Mouse (Mus musculus): ENCODE measurements around the gene Zmpste24. TPM values are rescaled to one million over a fixed set of nuclear protein-coding genes. Genes with fewer than 3 reads are reported as not detected.
A peak's percentile ranks its signal among the peaks of the same experiment; 100 is the strongest.

The Zmpste24 gene
- polyA plus RNA-seq, 1 experiment from 2014 or later: 27.1 TPM

GRCm38 (mm10) chr4:121051863-121052262 lies 46.2 kb downstream of the Zmpste24 start:
- no peak overlapping the region for H3K4me3 ChIP-seq (ENCODE audit: low read depth, low read length)
- H3K27ac ChIP-seq (ENCODE audit: low read depth): no peak overlapping the region
- H3K9me3 ChIP-seq (ENCODE audit: low read depth, low read length): no peaks in the 10 kb centered on the region
- H3K27me3 ChIP-seq (ENCODE audit: insufficient read depth, low read length): 0 out of 2 replicates have a peak, but pooled peaks cover 4% of the 10 kb centered on the region
- H3K4me2 ChIP-seq: no peak overlapping the region
- DNase-seq: no peak
- ATAC-seq (ENCODE audit: insufficient read depth): no peak
- peak; percentile 11; the same call in 1 of the 2 replicates for TF ChIP-seq CTCF (IDR thresholded peaks at IDR 0.05; ENCODE audit: low read depth)
- H3K4me1 ChIP-seq (ENCODE audit: insufficient read depth): no peaks in the 10 kb centered on the region
- no peaks in the 10 kb centered on the region for H3K36me3 ChIP-seq (ENCODE audit: insufficient read depth)
- no peak overlapping the region for H3K9ac ChIP-seq
- 40% methylated on average over 4 of the region's 4 CpGs for WGBS

DNA sequence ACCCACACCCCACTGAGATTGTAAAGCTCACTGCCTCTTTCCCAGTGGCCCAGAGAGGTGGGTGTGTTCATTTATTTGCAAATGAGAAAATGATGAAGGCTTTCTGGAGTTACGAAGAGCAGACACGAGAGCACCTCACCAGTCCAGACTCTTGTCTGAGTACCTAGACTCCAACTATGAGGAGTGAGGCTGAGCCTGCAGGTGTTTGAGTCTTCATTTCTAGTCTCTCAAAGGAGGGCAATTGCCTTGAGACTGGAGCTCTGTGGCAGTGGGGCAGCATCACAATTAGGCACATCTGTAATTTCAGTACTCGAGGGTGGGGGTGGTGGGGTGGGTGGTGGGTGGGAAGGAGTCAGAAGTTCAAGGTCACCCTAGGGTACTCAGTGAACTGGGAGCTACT lies 55.1 kb downstream of the Zmpste24 start:
- Histone ChIP-seq H3K9me3 (ENCODE audit: low read depth, low read length) (no peaks in the 10 kb centered on the region), H3K27me3 (ENCODE audit: insufficient read depth, low read length) (peaks cover 22% of the 10 kb centered on the region), H3K4me3 (ENCODE audit: low read depth, low read length) (no peak overlapping the region), H3K9ac (no peak overlapping the region), H3K36me3 (ENCODE audit: insufficient read depth) (no peaks in the 10 kb centered on the region), H3K4me2 (no peak overlapping the region), H3K4me1 (ENCODE audit: insufficient read depth) (peaks cover 13% of the 10 kb centered on the region), H3K27ac (ENCODE audit: low read depth) (no peak overlapping the region)
- 72% methylated on average over 3 of the region's 3 CpGs for WGBS
- ATAC-seq (ENCODE audit: insufficient read depth) (no peak), DNase-seq (no peak)
- TF ChIP-seq CTCF (IDR thresholded peaks at IDR 0.05; ENCODE audit: low read depth): no peak

DNA sequence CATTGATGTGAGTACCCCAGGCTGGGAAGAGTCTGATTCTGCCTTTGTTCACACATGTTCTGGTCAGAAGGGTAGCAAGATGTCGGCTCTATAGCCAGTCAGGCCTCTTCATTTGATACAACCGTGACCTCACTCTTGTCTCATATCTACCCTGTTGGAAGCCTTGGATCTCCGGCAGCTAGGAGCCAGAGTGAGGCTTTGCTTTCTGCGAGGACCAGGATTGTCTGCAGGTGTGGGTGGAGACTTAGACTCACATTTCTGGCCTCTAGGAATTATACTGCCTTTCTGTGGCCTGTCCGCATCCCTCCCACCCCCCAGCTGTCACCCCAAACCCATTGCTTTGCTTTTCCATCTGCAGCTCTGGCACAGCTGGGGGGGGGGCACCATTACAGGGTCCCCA lies 55.6 kb downstream of the Zmpste24 start:
- DNase-seq (no peak), ATAC-seq (ENCODE audit: insufficient read depth) (no peak)
- Histone ChIP-seq H3K4me3 (ENCODE audit: low read depth, low read length) (no peak overlapping the region), H3K9me3 (ENCODE audit: low read depth, low read length) (no peaks in the 10 kb centered on the region), H3K27ac (ENCODE audit: low read depth) (no peak overlapping the region), H3K27me3 (ENCODE audit: insufficient read depth, low read length) (peaks cover 22% of the 10 kb centered on the region), H3K4me2 (no peak overlapping the region), H3K4me1 (ENCODE audit: insufficient read depth) (peaks cover 13% of the 10 kb centered on the region), H3K9ac (no peak overlapping the region), H3K36me3 (ENCODE audit: insufficient read depth) (no peaks in the 10 kb centered on the region)
- 73% methylated on average over 5 of the region's 5 CpGs for WGBS
- TF ChIP-seq CTCF (IDR thresholded peaks at IDR 0.05; ENCODE audit: low read depth): no peak

GRCm38 (mm10) chr4:121040897-121041671 lies 57.0 kb downstream of the Zmpste24 start:
- H3K27ac ChIP-seq (ENCODE audit: low read depth): peak overlapping the region; percentile 88
- peak overlapping the region; percentile 23; the same call in 1 of the 2 replicates for H3K9ac ChIP-seq
- H3K36me3 ChIP-seq (ENCODE audit: insufficient read depth): no peaks in the 10 kb centered on the region
- H3K27me3 ChIP-seq (ENCODE audit: insufficient read depth, low read length): peaks cover 22% of the 10 kb centered on the region
- peak overlapping the region; percentile 77 for H3K4me2 ChIP-seq
- 8% methylated on average over 18 of the region's 18 CpGs for WGBS
- peak; percentile 77 for TF ChIP-seq CTCF (IDR thresholded peaks at IDR 0.05; ENCODE audit: low read depth)
- H3K4me3 ChIP-seq (ENCODE audit: low read depth, low read length): no peak overlapping the region
- H3K4me1 ChIP-seq (ENCODE audit: insufficient read depth): peaks cover 13% of the 10 kb centered on the region
- H3K9me3 ChIP-seq (ENCODE audit: low read depth, low read length): no peaks in the 10 kb centered on the region
- ATAC-seq (ENCODE audit: insufficient read depth): peak; percentile 85
- peak; percentile 87 for DNase-seq

DNA sequence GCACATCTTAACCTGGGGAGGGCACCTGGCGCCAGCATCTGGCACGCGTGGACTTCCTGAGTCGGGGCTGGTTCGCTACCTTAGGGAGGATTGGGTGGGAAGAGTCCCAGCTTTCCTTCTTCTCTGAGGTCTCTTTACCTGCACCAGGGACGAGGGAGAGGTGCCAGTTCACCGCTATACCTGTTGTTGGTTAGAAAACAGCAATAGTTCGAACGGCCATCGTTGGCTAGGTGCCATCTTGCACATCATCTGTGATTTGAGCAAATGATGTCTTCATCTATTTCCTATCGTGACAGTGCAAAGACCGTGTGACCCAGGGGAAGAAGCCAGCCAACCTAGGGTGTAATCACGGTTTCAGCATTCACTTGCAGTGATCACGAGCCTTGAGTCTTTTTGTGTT lies 57.7 kb downstream of the Zmpste24 start:
- H3K27me3 ChIP-seq (ENCODE audit: insufficient read depth, low read length): peaks cover 22% of the 10 kb centered on the region
- H3K27ac ChIP-seq (ENCODE audit: low read depth): no peak overlapping the region
- peaks cover 13% of the 10 kb centered on the region for H3K4me1 ChIP-seq (ENCODE audit: insufficient read depth)
- no peak for TF ChIP-seq CTCF (IDR thresholded peaks at IDR 0.05; ENCODE audit: low read depth)
- peak overlapping the region; percentile 77 for H3K4me2 ChIP-seq
- WGBS: 59% methylated on average over 14 of the region's 14 CpGs
- H3K9ac ChIP-seq: no peak overlapping the region
- ATAC-seq (ENCODE audit: insufficient read depth) (no peak), DNase-seq (no peak)
- no peaks in the 10 kb centered on the region for H3K36me3 ChIP-seq (ENCODE audit: insufficient read depth)
- no peaks in the 10 kb centered on the region for H3K9me3 ChIP-seq (ENCODE audit: low read depth, low read length)
- H3K4me3 ChIP-seq (ENCODE audit: low read depth, low read length): peak overlapping the region; percentile 43

DNA sequence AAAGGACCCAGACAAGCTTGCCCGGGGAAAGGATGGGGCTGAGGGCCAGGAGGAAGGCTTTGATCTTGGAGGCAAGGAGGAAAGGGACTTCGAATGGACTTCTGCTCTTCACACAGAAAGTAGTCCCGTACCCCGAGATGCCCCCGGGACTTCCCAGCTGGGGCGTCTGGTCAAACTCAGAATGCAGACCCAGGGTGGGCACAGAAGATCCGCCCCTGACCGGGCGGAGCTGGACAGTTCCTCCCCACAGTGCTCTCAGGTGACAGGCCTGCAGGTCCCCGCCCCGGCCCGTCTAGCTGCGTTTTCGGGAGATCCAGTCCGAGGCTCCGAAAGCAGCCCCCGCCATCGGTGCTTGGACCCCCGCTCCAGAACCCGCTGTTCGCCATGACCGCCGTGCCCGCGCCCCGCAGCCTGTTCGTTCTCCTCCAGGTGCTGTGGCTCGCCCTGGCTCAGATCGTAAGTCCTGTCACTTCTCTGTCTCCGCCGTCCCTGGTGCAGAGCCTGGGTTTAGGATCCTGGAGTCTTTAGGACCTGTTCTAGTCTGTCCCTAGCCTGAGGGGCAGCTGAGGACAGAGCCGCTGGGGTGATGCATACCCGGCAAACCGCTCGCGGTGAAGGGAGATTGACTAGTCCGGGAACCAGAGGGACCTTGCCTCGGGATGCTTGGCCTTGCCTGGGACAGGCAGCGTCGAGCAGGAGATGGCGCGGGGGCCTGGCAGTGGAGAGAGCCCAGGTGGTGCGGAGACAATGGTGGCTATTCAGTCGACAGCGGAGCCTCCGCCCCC lies 58.5 kb downstream of the Zmpste24 start, which contains the start of gene Col9a2:
Col9a2 (plus strand) TSS at position 55 of the 785 bp plus-strand sequence.
- Histone ChIP-seq H3K4me3 (ENCODE audit: low read depth, low read length) (peak within 1 kb of the TSS; percentile 43), H3K27me3 (ENCODE audit: insufficient read depth, low read length) (peaks cover 22% of the 10 kb centered on the region), H3K36me3 (ENCODE audit: insufficient read depth) (no peaks in the 10 kb centered on the region), H3K9me3 (ENCODE audit: low read depth, low read length) (no peaks in the 10 kb centered on the region), H3K27ac (ENCODE audit: low read depth) (no peak within 1 kb of the TSS), H3K4me2 (peak within 1 kb of the TSS; percentile 77), H3K4me1 (ENCODE audit: insufficient read depth) (peaks cover 13% of the 10 kb centered on the region), H3K9ac (peak within 1 kb of the TSS; percentile 48)
- WGBS: 2% methylated on average over 46 of the region's 46 CpGs
- DNase-seq: peak; percentile 33
- TF ChIP-seq CTCF (IDR thresholded peaks at IDR 0.05; ENCODE audit: low read depth): no peak
- no peak; the same call in 1 of the 2 replicates for ATAC-seq (ENCODE audit: insufficient read depth)

- TF ChIP-seq CTCF (IDR thresholded peaks at IDR 0.05; ENCODE audit: low read depth): peak; percentile 40; the same call in 1 of the 2 replicates
- ATAC-seq (ENCODE audit: insufficient read depth) (no peak), DNase-seq (no peak)
- Histone ChIP-seq H3K27me3 (ENCODE audit: insufficient read depth, low read length) (no peaks in the 10 kb centered on the region), H3K4me2 (no peak overlapping the region), H3K4me3 (ENCODE audit: low read depth, low read length) (no peak overlapping the region), H3K27ac (ENCODE audit: low read depth) (no peak overlapping the region), H3K36me3 (ENCODE audit: insufficient read depth) (no peaks in the 10 kb centered on the region), H3K9ac (no peak overlapping the region), H3K9me3 (ENCODE audit: low read depth, low read length) (no peaks in the 10 kb centered on the region), H3K4me1 (ENCODE audit: insufficient read depth) (no peaks in the 10 kb centered on the region)
- WGBS: 72% methylated on average over 2 of the region's 2 CpGs
These were observed 65.0 kb downstream of the Zmpste24 start for GRCm38 (mm10) chr4:121033006-121033405.
